Mouse (Mus musculus) ES-Bruce4 (cell line): ENCODE data around the gene Ccdc113. TPM values are rescaled to one million over a fixed set of nuclear protein-coding genes. Genes with fewer than 3 reads are reported as not detected.

Experiments used
- H3K27ac ChIP-seq: 2 replicates; pipeline ENCODE4 v1.5.1; 2012; ENCODE audit warnings: low read length, inconsistent platforms; ENCODE audit not compliant: insufficient read depth
- H3K27me3 ChIP-seq: 2 replicates; pipeline ENCODE4 v1.6.1; 2012; ENCODE audit warnings: mild to moderate bottlenecking, low read length, inconsistent platforms; ENCODE audit not compliant: control insufficient read depth, poor library complexity, insufficient read depth, severe bottlenecking
- H3K36me3 ChIP-seq: 2 replicates; pipeline ENCODE4 v1.6.1; 2012; ENCODE audit warnings: inconsistent platforms, mild to moderate bottlenecking, low read length, moderate library complexity; ENCODE audit not compliant: control insufficient read depth, poor library complexity, insufficient read depth, severe bottlenecking
- H3K4me1 ChIP-seq: one replicate; pipeline ENCODE4 v1.8.1; 2011; ENCODE audit warnings: low read length; ENCODE audit not compliant: control insufficient read depth, insufficient read depth
- H3K4me3 ChIP-seq: 2 replicates; pipeline ENCODE4 v1.5.1; 2011; ENCODE audit warnings: low read depth, mild to moderate bottlenecking, low read length
- H3K9ac ChIP-seq: 2 replicates; pipeline ENCODE4 v1.6.1; 2012; ENCODE audit warnings: low read depth, mild to moderate bottlenecking, inconsistent platforms; ENCODE audit not compliant: poor library complexity, severe bottlenecking
- H3K9me3 ChIP-seq: replicated peaks from 2 replicates; pipeline ENCODE4 v1.6.1; 2012; ENCODE audit warnings: mild to moderate bottlenecking, low read length, inconsistent platforms; ENCODE audit not compliant: control insufficient read depth, poor library complexity, insufficient read depth, severe bottlenecking
- CTCF ChIP-seq: IDR thresholded peaks from one replicate; pipeline ENCODE4 v1.8.1; 2011; ENCODE audit warnings: low read depth, low read length
- EP300 ChIP-seq: IDR thresholded peaks from 2 replicates; pipeline ENCODE4 v1.6.1; 2011; ENCODE audit warnings: low read depth, low read length; ENCODE audit not compliant: insufficient read depth
- POLR2A ChIP-seq: IDR thresholded peaks from one replicate; pipeline ENCODE4 v1.8.1; 2011; ENCODE audit warnings: low read length; ENCODE audit not compliant: insufficient read depth
- polyA plus RNA-seq: library from polyadenylated mRNA; stranded (reverse); fragments of >200 nt; gene quantifications from 2 replicates; pipeline ENCODE4 v1.2.4, GENCODE M21; 2011; ENCODE audit warnings: low read depth; ENCODE audit not compliant: missing spikeins, insufficient read depth, insufficient read length

The Ccdc113 gene
- polyA plus RNA-seq, 1 experiment: 1.9 TPM

GRCm38 (mm10) chr8:95495444-95495843, 38.4 kb upstream of the Ccdc113 start:
- no peak overlapping the region for H3K27ac ChIP-seq
- no peak for TF ChIP-seq CTCF
- no peak for TF ChIP-seq EP300
- TF ChIP-seq POLR2A: no peak
- H3K27me3 ChIP-seq: no peaks in the 10 kb centered on the region
- no peak overlapping the region for H3K4me3 ChIP-seq
- no peaks in the 10 kb centered on the region for H3K4me1 ChIP-seq
- no peaks in the 10 kb centered on the region for H3K9me3 ChIP-seq
- no peak overlapping the region for H3K9ac ChIP-seq
- no peaks in the 10 kb centered on the region for H3K36me3 ChIP-seq

DNA sequence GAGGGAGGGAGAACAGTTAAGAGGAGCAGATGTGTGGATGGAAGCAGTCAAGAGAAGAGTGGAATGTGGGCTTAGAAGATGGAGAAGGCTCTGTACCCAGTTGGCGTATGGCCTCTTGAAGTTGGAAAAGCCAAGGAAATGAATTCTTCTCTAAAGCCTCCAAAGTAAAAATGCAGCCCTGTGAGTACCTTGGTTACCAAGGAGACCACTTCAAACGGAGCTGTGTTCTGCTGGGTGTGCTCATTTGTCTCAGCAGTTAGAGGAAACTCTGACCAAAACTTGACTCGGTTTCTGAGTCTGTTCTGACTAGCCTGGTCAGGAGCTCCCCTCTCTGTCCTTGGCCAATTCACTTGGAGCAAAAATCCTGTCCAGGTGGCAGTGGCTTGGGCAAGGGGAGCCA, 37.5 kb upstream of the Ccdc113 start:
- Histone ChIP-seq H3K9ac (no peak overlapping the region), H3K9me3 (no peaks in the 10 kb centered on the region), H3K4me1 (no peaks in the 10 kb centered on the region), H3K36me3 (no peaks in the 10 kb centered on the region), H3K27me3 (no peaks in the 10 kb centered on the region), H3K4me3 (no peak overlapping the region), H3K27ac (no peak overlapping the region)
- TF ChIP-seq EP300: no peak
- TF ChIP-seq CTCF: no peak
- no peak for TF ChIP-seq POLR2A

DNA sequence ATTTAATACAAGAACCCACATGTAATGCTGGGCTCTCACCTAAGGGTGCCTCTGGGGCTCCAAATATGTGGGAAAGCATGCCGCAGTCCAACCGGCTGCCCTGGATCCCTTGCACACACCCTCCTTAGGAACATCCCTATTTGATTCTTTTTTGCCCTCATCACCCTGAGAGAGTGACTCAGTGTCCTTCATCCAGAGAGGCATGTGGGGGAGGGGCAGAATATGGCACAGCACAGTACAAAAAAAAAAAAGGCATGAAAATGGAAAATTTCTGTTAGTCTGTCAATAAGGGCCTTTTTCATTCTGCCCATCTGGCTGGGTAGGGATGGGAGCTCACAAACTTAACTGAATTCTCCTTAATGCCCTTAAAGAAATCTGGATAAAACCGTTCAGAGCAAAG, 36.1 kb upstream of the Ccdc113 start:
- Histone ChIP-seq H3K9ac (no peak overlapping the region), H3K4me1 (no peaks in the 10 kb centered on the region), H3K36me3 (no peaks in the 10 kb centered on the region), H3K4me3 (no peak overlapping the region), H3K27ac (no peak overlapping the region), H3K27me3 (no peaks in the 10 kb centered on the region), H3K9me3 (no peaks in the 10 kb centered on the region)
- no peak for TF ChIP-seq EP300

- Histone ChIP-seq H3K9ac (no peak overlapping the region), H3K4me3 (no peak overlapping the region), H3K27me3 (no peaks in the 10 kb centered on the region), H3K9me3 (no peaks in the 10 kb centered on the region), H3K4me1 (no peaks in the 10 kb centered on the region), H3K36me3 (no peaks in the 10 kb centered on the region), H3K27ac (no peak overlapping the region)
- TF ChIP-seq POLR2A (no peak), CTCF (no peak), EP300 (no peak)
Observed at GRCm38 (mm10) chr8:95499266-95500064, 34.4 kb upstream of the Ccdc113 start.

- H3K9me3 ChIP-seq: no peaks in the 10 kb centered on the region
- H3K4me1 ChIP-seq: no peaks in the 10 kb centered on the region
- no peaks in the 10 kb centered on the region for H3K36me3 ChIP-seq
- no peak for TF ChIP-seq EP300
- TF ChIP-seq CTCF: no peak
- TF ChIP-seq POLR2A: no peak
- H3K4me3 ChIP-seq: no peak overlapping the region
- H3K9ac ChIP-seq: no peak overlapping the region
- no peak overlapping the region for H3K27ac ChIP-seq
- H3K27me3 ChIP-seq: no peaks in the 10 kb centered on the region
Observed at GRCm38 (mm10) chr8:95500436-95500835, 33.4 kb upstream of the Ccdc113 start.

GRCm38 (mm10) chr8:95502431-95502830, 31.5 kb upstream of the Ccdc113 start:
- no peaks in the 10 kb centered on the region for H3K36me3 ChIP-seq
- no peaks in the 10 kb centered on the region for H3K27me3 ChIP-seq
- H3K9ac ChIP-seq: no peak overlapping the region
- TF ChIP-seq POLR2A (no peak), CTCF (no peak), EP300 (no peak)
- H3K4me3 ChIP-seq: no peak overlapping the region
- H3K27ac ChIP-seq: no peak overlapping the region
- no peaks in the 10 kb centered on the region for H3K4me1 ChIP-seq
- peaks cover 8% of the 10 kb centered on the region for H3K9me3 ChIP-seq
